Mouse (Mus musculus) adrenal gland, adult 18-20 months (tissue): ENCODE data around the gene Kcnj6. TPM values are rescaled to one million over a fixed set of nuclear protein-coding genes. Genes with fewer than 3 reads are reported as not detected.

Experiments
- DNase-seq, 2 experiments: peaks; one replicate each; pipeline ENCODE4 v3.0.0; 2021 to 2022; ENCODE audit warnings: low spot score in 2 of 2
- total RNA-seq, 2 experiments: library from RNA; stranded (reverse); gene quantifications; 1 replicate in 1 of 2; 2 replicates in 1 of 2; pipeline ENCODE4 v1.2.3; 2021

Kcnj6 gene
- total RNA-seq, 2 experiments from 2014 or later, result 0.93 to 1.2 TPM

- no peak for DNase-seq
Measured at GRCm38 (mm10) chr16:94932702-94933101, 64.8 kb downstream of the Kcnj6 start.

- no peak for DNase-seq
Measured at GRCm38 (mm10) chr16:94931343-94932301, 65.9 kb downstream of the Kcnj6 start.

- DNase-seq, result no peak
Measured at GRCm38 (mm10) chr16:94925364-94925763, 72.1 kb downstream of the Kcnj6 start.

GRCm38 (mm10) chr16:94919177-94919576 is 78.3 kb downstream of the Kcnj6 start:
- no peak for DNase-seq

DNA sequence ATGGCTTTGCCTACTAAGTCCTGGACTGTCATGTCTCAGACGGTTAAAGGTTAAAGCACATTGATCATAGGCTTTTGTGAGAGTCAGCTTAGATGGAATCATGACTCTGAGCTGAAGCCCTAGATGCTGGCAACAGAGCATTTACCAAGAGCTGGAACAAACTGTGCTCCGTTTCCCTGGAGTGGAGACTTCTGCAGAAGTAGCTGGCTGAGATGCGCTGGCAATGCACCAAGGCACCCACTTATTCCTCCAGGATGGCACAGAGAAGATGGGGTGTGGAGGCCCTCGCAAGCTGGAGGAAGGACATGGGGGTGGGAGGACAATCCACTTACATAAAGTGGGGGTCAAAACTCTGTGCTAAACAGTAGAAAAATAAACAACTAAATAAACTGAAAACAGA is 91.5 kb downstream of the Kcnj6 start:
- DNase-seq, result no peak

DNA sequence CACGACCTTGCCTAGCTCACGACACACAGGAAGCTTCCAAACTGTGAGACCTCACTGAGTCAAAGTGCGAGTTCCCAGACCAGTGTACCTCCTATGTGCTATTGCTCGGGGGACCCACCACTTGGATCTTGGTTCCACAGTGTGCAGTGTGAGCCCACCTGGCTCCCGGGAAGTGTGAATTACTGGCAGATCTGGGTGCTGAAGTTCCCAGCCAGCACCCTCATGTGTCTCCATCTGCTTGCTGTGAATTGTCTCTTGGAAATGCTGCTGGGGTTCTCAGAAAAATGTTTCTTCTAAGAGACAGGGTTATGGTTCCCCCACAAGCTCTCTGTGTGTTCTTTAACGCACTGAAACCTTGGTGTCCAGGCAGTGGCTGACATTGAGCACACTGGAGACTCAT is 98.7 kb downstream of the Kcnj6 start:
- DNase-seq, result no peak

DNA sequence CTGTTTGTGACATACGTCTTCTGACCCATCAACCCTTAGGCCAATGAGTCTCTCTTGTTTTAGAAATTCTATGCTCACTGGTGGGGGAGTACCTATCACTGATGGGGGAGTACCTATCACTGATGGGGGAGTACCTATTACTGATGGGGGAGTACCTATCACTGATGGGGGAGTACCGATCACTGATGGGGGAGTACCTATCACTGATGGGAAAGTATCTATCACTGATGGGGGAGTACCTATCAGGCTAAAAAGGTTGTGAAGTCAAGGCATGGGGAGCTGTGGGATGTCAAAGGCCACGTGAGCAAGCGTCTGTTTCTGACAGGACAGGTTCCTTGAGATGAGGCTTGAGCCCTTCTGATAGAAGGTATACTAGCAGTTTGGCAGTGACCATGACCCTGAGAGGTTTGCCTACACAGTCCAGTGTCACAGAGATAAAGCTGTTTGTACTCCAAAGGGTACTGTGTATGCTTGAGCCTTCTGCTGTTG is 105.3 kb downstream of the Kcnj6 start:
- no peak for DNase-seq

DNA sequence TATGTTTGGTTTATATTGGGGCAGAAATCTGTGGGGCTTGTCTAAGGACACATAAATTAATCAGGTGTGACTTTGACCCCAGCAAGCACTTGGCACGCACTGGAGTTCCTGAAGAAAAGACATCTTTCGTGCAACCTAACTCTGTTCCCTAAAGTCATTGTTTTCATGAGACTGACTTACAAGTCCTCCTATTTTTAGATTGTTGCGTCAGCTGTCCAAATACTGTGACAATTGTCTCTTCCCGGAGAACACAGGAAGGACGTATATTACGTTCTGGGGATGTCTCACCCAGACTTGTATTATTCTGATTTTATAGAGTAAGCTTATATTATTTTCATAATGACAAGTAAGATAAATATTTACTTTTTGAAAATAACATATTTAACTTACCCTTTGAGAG is 106.9 kb downstream of the Kcnj6 start:
- DNase-seq, result no peak

DNA sequence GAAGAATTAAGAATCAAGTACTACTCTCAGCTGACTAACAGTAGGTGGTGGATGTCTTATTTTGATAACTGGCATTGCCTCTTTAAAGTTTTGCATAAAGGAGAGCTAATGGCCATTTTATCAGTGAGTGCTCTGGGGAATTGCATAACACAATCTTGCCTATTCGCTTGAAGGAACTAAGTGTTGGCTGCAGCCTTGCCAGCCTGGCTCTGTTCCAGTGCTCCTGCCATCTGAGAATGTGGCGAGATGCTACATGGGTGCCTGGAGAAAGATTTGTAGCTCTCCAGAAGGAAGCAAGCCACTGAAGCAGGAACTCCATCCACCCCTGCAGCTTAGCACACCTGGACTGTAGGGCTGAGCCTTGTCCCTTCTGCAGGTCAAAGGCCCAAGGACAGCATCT is 107.4 kb downstream of the Kcnj6 start:
- no peak for DNase-seq

- no peak for DNase-seq
Measured at GRCm38 (mm10) chr16:94888554-94888953, 108.9 kb downstream of the Kcnj6 start.

- no peak for DNase-seq
Measured at GRCm38 (mm10) chr16:94886398-94886797, 111.1 kb downstream of the Kcnj6 start.

DNA sequence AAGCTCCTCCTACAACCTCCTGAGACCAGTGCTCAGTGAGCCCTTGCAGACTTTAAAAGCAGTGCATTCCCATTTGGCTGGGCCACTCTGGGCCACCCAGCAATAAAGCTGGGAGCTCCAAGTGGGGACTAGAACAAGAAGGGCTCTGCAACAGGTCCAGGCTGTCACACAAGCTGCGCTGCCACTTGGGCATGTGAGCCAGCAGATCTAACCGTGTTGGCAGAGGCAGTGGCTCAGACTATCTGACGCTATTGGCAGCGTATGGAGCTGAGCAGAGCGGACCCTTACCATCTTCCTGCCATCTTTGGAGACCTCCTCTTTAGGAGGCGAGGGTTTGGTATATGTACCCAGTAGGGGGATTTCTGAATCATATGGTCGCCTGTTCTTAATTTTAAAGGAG is 112.4 kb downstream of the Kcnj6 start:
- DNase-seq, result no peak

GRCm38 (mm10) chr16:94883909-94884308 is 113.6 kb downstream of the Kcnj6 start:
- DNase-seq, result no peak

DNA sequence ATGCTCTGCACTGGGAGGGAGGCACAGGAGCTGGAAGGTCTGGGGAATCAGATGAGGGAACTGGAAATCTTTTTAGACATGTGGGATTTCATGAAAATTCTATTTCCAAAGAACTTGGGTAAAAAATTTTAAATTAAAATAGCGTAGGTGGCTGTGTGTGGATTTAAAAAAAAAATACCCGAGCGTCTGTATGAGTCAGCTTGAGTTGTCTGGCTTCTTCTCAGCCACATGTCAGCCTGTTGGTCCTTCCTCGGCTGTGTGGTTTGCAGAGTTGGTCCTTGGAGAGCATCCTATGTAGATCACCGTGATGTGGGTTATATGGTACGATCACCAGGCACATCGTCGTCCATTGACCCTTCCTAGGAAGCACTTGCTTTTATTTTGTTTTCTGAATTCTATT is 114.3 kb downstream of the Kcnj6 start:
- no peak for DNase-seq

GRCm38 (mm10) chr16:94882111-94882510 is 115.4 kb downstream of the Kcnj6 start:
- no peak for DNase-seq

DNA sequence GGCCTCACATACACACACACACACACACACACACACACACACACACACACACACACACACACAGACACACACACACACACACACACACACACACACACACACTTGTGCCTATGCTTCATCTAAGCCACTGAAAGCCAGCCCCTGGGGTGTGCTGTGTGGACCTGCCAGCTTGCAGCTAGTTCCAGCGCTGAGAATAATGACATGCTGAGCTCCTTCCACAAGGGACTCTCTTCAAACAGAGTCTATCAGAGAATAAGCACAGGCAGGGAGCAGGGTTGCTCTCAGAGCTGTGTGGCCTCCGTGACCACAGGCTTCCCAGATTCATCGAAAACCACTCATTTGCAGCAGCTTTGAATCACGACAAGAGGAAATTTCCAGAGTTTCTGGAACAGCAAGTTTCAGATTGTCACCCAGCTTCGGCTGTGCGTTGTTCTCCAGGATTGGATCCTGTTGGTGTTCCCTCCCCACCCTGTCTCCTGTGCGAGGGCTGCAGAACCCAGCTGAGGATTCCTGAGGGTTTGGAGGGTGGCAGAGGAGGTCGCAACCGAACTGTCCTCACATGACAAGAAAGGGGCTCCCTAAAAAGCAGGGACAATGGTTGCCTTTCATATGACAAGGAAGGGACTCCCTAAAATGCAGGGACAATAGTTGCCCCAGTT is 124.8 kb downstream of the Kcnj6 start:
- DNase-seq, result no peak

- no peak for DNase-seq
Measured at GRCm38 (mm10) chr16:94868354-94868753, 129.1 kb downstream of the Kcnj6 start.

GRCm38 (mm10) chr16:94866300-94866956 is 131.1 kb downstream of the Kcnj6 start:
- DNase-seq, result no peak

DNA sequence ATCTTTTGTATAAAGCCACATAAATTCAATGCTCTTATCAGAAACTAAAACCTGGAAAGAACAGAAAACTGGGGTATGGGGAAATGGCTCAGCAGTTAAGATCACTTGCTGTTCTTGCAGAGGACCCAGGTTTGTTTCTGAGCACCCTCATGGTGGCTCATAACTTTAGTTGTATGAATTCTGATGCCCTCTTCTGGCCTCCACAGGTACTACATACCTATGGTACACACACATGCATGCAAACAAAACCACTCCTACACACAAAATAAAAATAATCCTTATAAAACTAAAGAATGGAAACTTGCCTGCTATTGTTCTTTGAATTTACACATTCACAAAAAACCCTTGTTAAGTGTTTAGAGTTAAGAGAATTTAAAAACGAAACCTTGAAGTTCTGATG is 131.7 kb downstream of the Kcnj6 start:
- DNase-seq, result no peak

GRCm38 (mm10) chr16:94865101-94865500 is 132.4 kb downstream of the Kcnj6 start:
- no peak for DNase-seq

GRCm38 (mm10) chr16:94863475-94863874 is 134.0 kb downstream of the Kcnj6 start:
- no peak for DNase-seq

DNA sequence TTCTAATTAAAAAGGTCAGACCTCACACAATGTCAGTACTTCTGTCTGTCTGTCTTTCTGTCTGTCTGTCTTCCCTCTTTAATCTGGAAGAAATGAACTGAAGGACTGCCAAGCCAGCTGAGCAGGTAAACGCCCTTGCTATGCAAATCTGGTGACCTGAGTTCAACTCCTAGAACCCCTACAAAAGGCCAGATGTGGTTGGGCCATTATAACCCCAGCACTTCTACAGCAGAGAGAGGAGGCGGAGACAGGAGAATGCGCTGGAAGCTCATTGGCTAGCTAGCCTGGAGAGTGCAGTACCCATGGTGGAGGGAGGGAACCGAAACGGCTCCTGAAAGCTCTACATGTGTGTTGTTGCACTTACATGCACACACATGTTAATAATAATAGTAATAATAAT is 141.5 kb downstream of the Kcnj6 start:
- DNase-seq, result no peak
